Mouse (Mus musculus) intestine, postnatal 0 days (tissue): ENCODE measurements around the gene Lhpp. TPM values are rescaled to one million over a fixed set of nuclear protein-coding genes. Genes with fewer than 3 reads are reported as not detected.

Experiments used
- ATAC-seq: fragments of 200-750 bp; cut with Nextera tagmentation; 2 replicates; pipeline ENCODE4 v1.8.0; 2017; ENCODE audit warnings: mild to moderate bottlenecking, moderate TSS enrichment, moderate library complexity
- H3K27ac ChIP-seq: fragments of 300-500 bp; sonication (generic); 2 replicates; pipeline ENCODE4 v1.5.1; 2014; ENCODE audit warnings: mild to moderate bottlenecking, low read depth, low read length, moderate library complexity
- H3K27me3 ChIP-seq: fragments of 300-500 bp; sonication (generic); replicated peaks from 2 replicates; pipeline ENCODE4 v1.6.1; 2014; ENCODE audit warnings: low read length, mixed read lengths; ENCODE audit not compliant: control insufficient read depth, insufficient read depth
- H3K36me3 ChIP-seq: fragments of 300-500 bp; sonication (generic); 2 replicates; pipeline ENCODE4 v1.6.1; 2014; ENCODE audit warnings: mild to moderate bottlenecking, moderate library complexity; ENCODE audit not compliant: control insufficient read depth, insufficient read depth
- H3K4me1 ChIP-seq: fragments of 300-500 bp; sonication (generic); replicated peaks from 2 replicates; pipeline ENCODE4 v1.6.1; 2014; ENCODE audit warnings: antibody characterized with exemption, low read length, mixed read lengths; ENCODE audit not compliant: control insufficient read depth, insufficient read depth
- H3K4me2 ChIP-seq: fragments of 300-500 bp; sonication (generic); replicated peaks from 2 replicates; pipeline ENCODE4 v1.6.1; 2014; ENCODE audit warnings: low read depth, mild to moderate bottlenecking, moderate library complexity
- H3K4me3 ChIP-seq: fragments of 300-500 bp; sonication (generic); 2 replicates; pipeline ENCODE4 v1.5.1; 2014; ENCODE audit warnings: low read depth, low read length
- H3K9ac ChIP-seq: fragments of 300-500 bp; sonication (generic); 2 replicates; pipeline ENCODE4 v1.6.1; 2014; ENCODE audit warnings: mild to moderate bottlenecking, low read depth, low read length
- H3K9me3 ChIP-seq: fragments of 300-500 bp; sonication (generic); 2 replicates; pipeline ENCODE4 v1.6.1; 2016; ENCODE audit warnings: mixed run types; ENCODE audit not compliant: control insufficient read depth
- CTCF ChIP-seq: sonication (generic); IDR thresholded peaks from 2 replicates; pipeline ENCODE4 v1.5.1; 2016; ENCODE audit warnings: low read depth, mild to moderate bottlenecking, control low read depth, antibody characterized with exemption, moderate library complexity
- WGBS: fragments of 180-500 bp; shearing (Covaris S2); extraction: QIAGEN DNeasy Blood & Tissue Kit; methylation state at CpG from one replicate; pipeline ENCODE4 v1.1.7; 2014; 5-methylcytosine and 5-hydroxymethylcytosine counted together
- polyA plus RNA-seq: library from polyadenylated mRNA; unstranded; fragments of >200 nt; fragmentation: Nextera tagmentation; extraction: Ambion mirVana; gene quantifications from 2 replicates; pipeline ENCODE4 v1.2.1, GENCODE M21; 2015

The Lhpp gene
- polyA plus RNA-seq, 1 experiment from 2014 or later: 52.0 TPM

- H3K27ac ChIP-seq: no peak overlapping the region
- H3K9ac ChIP-seq: no peak overlapping the region
- H3K36me3 ChIP-seq: peaks cover 19% of the 10 kb centered on the region; the same call in 1 of the 2 replicates
- no peak for TF ChIP-seq CTCF
- ATAC-seq: no peak
- no peak overlapping the region for H3K4me2 ChIP-seq
- no peaks in the 10 kb centered on the region for H3K9me3 ChIP-seq
- no peak overlapping the region for H3K4me3 ChIP-seq
- WGBS: 86% methylated on average over 11 of the region's 11 CpGs
- H3K27me3 ChIP-seq: no peaks in the 10 kb centered on the region
- H3K4me1 ChIP-seq: no peaks in the 10 kb centered on the region
Measured at GRCm38 (mm10) chr7:132631313-132631712, 20.9 kb downstream of the Lhpp start.

- Histone ChIP-seq H3K9ac (no peak overlapping the region), H3K27me3 (no peaks in the 10 kb centered on the region), H3K4me2 (no peak overlapping the region), H3K27ac (no peak overlapping the region), H3K4me1 (no peaks in the 10 kb centered on the region), H3K36me3 (peaks cover 11% of the 10 kb centered on the region; the same call in 1 of the 2 replicates), H3K9me3 (no peaks in the 10 kb centered on the region), H3K4me3 (no peak overlapping the region)
- 40% methylated on average over 12 of the region's 12 CpGs for WGBS
- TF ChIP-seq CTCF: no peak
- ATAC-seq: no peak
Measured at GRCm38 (mm10) chr7:132637292-132637691, 26.9 kb downstream of the Lhpp start.

- 60% methylated on average over 12 of the region's 12 CpGs for WGBS
- Histone ChIP-seq H3K27ac (no peak overlapping the region), H3K27me3 (no peaks in the 10 kb centered on the region), H3K9ac (no peak overlapping the region), H3K9me3 (no peaks in the 10 kb centered on the region), H3K4me2 (no peak overlapping the region), H3K4me3 (no peak overlapping the region), H3K4me1 (0 out of 2 replicates have a peak, but pooled peaks cover 3% of the 10 kb centered on the region), H3K36me3 (peaks cover 11% of the 10 kb centered on the region; the same call in 1 of the 2 replicates)
- ATAC-seq: peak; percentile 63
- peak; percentile 95 for TF ChIP-seq CTCF
Measured at GRCm38 (mm10) chr7:132638446-132639087, 28.1 kb downstream of the Lhpp start.

GRCm38 (mm10) chr7:132640946-132641345 lies 30.5 kb downstream of the Lhpp start:
- no peak overlapping the region for H3K9ac ChIP-seq
- no peak overlapping the region for H3K4me2 ChIP-seq
- H3K27me3 ChIP-seq: no peaks in the 10 kb centered on the region
- peaks cover 7% of the 10 kb centered on the region; the same call in 1 of the 2 replicates for H3K4me1 ChIP-seq
- H3K36me3 ChIP-seq: no peaks in the 10 kb centered on the region; the same call in 1 of the 2 replicates
- H3K4me3 ChIP-seq: no peak overlapping the region
- no peak for ATAC-seq
- 33% methylated on average over 9 of the region's 9 CpGs for WGBS
- no peaks in the 10 kb centered on the region for H3K9me3 ChIP-seq
- no peak overlapping the region for H3K27ac ChIP-seq
- no peak for TF ChIP-seq CTCF

- Histone ChIP-seq H3K36me3 (no peaks in the 10 kb centered on the region; the same call in 1 of the 2 replicates), H3K4me3 (no peak overlapping the region), H3K9me3 (no peaks in the 10 kb centered on the region), H3K4me2 (no peak overlapping the region), H3K9ac (no peak overlapping the region), H3K27me3 (no peaks in the 10 kb centered on the region), H3K27ac (no peak overlapping the region), H3K4me1 (peaks cover 7% of the 10 kb centered on the region; the same call in 1 of the 2 replicates)
- ATAC-seq: no peak
- 93% methylated on average over 1 of the region's 1 CpGs for WGBS
- no peak for TF ChIP-seq CTCF
Measured at GRCm38 (mm10) chr7:132641606-132642005, 31.2 kb downstream of the Lhpp start.

GRCm38 (mm10) chr7:132644605-132645279 lies 34.3 kb downstream of the Lhpp start:
- no peak overlapping the region for H3K4me3 ChIP-seq
- H3K36me3 ChIP-seq: peaks cover 4% of the 10 kb centered on the region; the same call in 1 of the 2 replicates
- no peaks in the 10 kb centered on the region for H3K9me3 ChIP-seq
- peak overlapping the region; percentile 24 for H3K4me2 ChIP-seq
- peaks cover 7% of the 10 kb centered on the region; the same call in 1 of the 2 replicates for H3K4me1 ChIP-seq
- H3K27ac ChIP-seq: peak overlapping the region; percentile 88
- H3K27me3 ChIP-seq: no peaks in the 10 kb centered on the region
- no peak for TF ChIP-seq CTCF
- WGBS: 40% methylated on average over 11 of the region's 11 CpGs
- H3K9ac ChIP-seq: no peak overlapping the region
- ATAC-seq: peak; percentile 91
